Mouse (Mus musculus): ENCODE measurements around the gene Rgl1. TPM values are rescaled to one million over a fixed set of nuclear protein-coding genes. Genes with fewer than 3 reads are reported as not detected.

The Rgl1 gene
- 12.0 and 16.8 TPM in 2 replicates for polyA plus RNA-seq (2012; rRNA removed)

DNA sequence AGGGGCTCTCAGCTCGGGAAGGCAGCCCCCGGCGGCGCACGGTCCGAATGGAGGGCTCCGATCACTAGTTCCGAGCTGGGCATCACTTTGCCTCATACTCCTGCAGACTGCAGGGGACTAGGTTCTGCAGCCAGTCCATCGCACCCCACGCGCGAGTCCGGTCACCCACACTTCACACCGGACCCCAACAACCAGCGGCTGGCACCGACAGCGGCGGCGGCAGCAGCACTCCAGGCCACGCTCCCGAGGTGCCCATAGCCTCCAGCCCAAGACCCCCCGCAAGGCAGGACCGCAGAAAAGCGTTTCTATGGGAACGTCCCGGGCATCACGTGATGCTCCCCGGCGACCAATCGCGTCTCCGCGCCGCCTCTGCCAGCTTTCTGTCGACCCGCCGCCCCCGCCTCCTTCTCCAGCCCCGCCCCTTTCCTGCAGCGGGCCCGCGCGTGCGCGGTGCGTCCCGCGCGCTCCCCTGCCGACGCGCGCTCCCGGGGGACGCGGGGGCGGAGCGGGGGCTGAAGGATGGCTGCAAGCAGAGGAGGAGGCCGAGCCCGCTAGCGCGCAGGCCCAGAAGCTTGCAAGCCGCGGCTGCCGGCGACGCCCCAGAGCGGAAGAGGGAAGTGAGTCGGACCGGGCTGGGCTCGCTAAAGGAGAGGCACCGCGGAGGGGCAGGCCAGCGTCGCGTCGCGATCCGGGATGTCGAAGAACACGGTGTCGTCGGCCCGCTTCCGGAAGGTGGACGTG lies at the start of gene Rgl1, which contains the start of gene Arpc5:
Rgl1 (minus strand) TSS at position 320 of the 741 bp plus-strand sequence.
Arpc5 (plus strand) TSS at position 511 of the 741 bp plus-strand sequence.

DNA sequence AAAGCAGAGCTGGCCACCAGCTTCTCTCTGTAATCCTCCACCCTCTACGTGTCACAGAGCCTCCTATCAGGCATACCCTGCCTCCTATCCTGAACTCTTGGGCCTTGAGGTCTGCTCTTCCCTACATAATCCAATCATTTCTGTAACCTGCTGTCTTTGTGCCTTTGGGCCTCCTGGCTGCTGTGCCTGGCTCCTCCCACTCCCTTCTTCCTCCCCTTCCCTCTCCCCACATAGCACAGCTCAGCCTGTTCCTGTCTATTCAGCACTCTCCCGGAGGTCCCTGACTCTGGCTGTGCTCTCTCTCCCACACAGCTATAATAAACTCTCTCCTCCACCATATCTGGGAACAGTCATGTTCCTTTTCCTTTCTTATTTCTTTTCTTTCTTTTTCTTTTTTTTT lies 33.7 kb upstream of the Rgl1 start, which contains the start of gene Ncf2:
Ncf2 (plus strand) TSS at position 298 of the 400 bp plus-strand sequence.

DNA sequence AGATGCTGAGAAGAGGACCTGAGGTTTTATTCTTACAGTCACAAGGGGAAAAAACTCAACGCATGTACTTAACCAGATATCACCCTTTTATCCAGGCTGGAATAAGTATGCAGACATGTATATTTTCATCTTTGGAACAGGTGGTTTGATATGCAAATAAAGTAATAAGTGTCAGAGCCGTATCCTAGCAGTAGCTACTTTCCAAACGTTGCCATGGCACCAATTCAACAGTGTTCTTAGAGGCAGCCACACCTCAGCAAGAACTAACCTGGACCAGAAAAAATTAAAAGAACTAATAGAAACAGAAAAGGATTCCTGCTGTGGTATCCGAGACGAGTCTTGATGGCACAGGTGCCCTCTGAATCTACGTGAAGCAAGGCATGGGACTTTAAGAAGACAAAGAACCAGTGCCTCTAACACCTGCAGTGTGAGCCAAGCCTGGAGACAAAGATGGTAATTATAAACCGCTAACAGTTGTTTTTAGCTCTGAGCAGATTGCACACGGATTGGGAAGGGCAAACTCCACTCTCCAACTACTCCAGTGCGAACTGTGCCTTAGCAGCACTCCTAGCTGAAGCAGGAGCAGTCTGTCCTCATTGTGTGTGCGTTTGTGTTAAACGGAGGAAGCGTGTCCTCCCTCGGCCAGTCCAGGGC lies 15.7 kb downstream of the Rgl1 start, which contains the start of gene Apobec4:
Apobec4 (plus strand) TSS at position 240 of the 654 bp plus-strand sequence.

Other genes with a start within 250 kb of the Rgl1 start
- 0.04 TPM in 1 of 2 replicates, not detected in the other for gene Apobec4, start 15.8 kb downstream of the Rgl1 start, polyA plus RNA-seq (2012; rRNA removed)
- 123 and 176 TPM in 2 replicates for gene Arpc5, start 191 bp upstream of the Rgl1 start, polyA plus RNA-seq (2012; rRNA removed)
- gene Ncf2, start 33.8 kb upstream of the Rgl1 start, polyA plus RNA-seq (2012; rRNA removed): 2.9 and 3.2 TPM in 2 replicates
- 34.9 and 54.2 TPM in 2 replicates for gene Smg7, start 136.3 kb upstream of the Rgl1 start, polyA plus RNA-seq (2012; rRNA removed)
- gene Nmnat2, start 188.6 kb upstream of the Rgl1 start, polyA plus RNA-seq (2012; rRNA removed): 13.6 and 13.8 TPM in 2 replicates